Mouse (Mus musculus): ENCODE results near the gene Fam114a2. TPM values are rescaled to one million over a fixed set of nuclear protein-coding genes. Genes with fewer than 3 reads are reported as not detected.

The Fam114a2 gene
- total RNA-seq, 2 experiments from 2014 or later = 43.1 to 45.6 TPM

- no peak for DNase-seq
These were observed 333 bp upstream of the Fam114a2 start for GRCm38 (mm10) chr11:57518751-57519148.

DNA sequence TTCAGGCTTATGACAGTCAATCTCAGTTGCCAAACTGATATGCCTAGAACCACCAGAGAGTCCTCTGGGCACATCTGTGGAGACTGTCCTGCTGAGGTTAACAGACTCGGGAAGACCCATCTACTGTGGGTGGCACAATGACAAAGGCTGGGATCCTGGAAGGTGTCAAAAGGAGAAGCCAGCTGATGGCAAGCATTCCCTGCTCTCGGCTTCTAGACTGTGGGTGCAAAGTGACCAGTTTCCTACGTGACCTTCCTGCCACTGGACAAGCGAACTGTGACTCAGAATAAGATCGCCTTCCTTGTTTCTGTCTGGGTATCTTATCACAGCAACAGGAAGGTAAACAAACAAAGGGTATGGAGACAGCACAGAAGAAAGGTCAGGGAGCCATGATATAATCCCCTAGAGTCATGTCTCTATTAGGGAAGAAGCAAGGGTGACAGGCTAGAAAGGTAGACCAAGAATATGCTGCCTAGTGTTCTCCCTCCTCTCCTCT is 1.4 kb downstream of the Fam114a2 start:
- DNase-seq = no peak

DNA sequence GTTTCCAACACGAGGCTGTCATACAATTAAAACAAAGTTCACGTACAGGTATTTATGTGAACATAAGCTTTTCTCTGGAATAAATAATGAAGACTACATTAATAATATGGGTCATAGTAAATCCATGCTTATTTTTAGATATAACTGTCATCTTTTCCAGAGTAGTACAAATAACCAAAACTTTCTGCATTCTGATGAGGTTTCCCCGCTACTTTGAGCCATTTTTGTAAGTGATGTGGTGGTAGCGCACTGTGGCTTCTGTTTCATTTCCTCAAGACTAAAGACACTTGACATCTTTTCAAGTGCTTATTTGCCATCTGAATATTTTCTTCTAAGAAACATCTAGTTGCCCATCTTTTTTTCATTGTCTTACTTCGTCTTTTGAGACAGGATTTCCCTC is 3.2 kb downstream of the Fam114a2 start:
- no peak for DNase-seq

DNA sequence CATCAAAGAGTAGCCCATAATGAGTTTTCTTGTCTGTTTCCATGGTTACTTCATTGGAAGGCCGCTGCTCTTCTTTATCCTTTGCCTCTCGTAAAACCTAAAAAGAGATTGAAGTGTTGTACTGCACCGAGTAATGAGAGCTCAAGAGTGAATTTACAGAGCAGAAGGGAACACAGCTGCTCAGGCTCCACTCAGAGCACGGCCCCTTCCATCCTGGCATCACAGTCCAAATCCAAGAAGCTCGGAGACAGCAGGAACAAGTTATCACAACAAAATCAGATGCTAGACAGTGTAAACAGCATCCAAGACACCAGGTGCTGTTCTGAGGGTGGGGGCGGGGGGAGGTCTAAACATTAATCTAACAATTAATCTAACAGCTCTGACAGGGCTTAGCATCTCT is 11.5 kb downstream of the Fam114a2 start:
- DNase-seq = no peak

DNA sequence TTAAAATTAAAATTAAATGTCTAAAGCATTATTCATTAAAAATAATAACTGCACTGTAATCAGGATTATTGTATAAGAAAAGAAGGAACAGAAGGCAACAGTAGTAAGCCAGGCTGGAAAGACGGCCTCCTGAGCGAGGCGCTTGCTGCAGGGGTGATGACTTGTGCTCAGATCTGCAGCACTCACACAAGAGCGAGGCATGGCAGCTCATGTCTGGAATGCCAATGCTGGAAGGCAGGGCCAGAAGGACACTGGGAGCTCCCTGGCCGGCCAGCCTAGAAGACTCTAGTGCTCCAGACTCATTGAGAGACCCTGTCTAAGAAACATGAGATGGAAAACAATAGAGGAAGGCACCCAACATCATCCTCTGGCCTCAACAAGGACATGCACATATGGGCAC is 15.3 kb downstream of the Fam114a2 start:
- no peak for DNase-seq

- DNase-seq = no peak
These were observed 20.2 kb downstream of the Fam114a2 start for GRCm38 (mm10) chr11:57498215-57498614.

DNA sequence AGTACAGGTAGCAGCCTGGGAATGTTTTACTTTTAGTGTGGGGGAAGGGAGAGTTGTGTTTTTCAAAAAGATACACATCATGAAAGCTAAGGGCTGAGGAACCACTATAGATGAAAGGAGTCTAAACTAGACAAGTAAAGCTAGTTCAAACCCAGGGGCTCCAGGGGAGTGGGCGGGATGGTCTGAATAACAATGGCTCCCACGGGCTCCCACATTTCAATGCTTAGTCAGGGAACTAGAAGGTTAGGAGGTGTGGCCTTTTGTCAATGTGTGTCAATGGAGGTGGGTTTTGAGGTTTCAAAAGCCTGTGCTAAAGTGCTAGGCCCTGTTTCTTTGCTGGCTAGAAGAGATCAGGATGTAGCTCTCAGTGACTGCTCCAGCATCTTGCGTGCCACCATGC is 20.7 kb downstream of the Fam114a2 start:
- no peak for DNase-seq

- no peak for DNase-seq
These were observed 21.9 kb downstream of the Fam114a2 start for GRCm38 (mm10) chr11:57496462-57497039.

GRCm38 (mm10) chr11:57488436-57488835 is 30.0 kb downstream of the Fam114a2 start:
- no peak for DNase-seq

DNA sequence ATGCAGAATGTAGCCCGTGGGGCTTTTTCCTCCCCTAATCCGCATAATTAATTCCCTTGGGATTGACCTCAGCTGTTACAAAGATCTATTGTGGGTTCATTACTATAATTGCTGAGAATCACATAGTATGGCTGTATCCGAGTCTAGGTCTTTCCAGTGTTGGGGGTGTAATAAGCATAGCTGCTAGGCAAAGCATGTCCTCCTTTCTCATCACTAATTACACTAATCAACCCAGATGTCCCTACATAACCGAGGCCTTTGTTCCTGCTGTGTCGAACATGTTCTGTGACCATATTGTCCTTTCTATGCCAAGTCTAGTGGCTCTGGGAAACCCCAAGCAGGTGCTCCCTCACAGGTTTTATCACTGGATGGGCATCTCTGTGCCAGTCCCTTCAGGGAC is 40.3 kb downstream of the Fam114a2 start:
- DNase-seq = no peak

DNA sequence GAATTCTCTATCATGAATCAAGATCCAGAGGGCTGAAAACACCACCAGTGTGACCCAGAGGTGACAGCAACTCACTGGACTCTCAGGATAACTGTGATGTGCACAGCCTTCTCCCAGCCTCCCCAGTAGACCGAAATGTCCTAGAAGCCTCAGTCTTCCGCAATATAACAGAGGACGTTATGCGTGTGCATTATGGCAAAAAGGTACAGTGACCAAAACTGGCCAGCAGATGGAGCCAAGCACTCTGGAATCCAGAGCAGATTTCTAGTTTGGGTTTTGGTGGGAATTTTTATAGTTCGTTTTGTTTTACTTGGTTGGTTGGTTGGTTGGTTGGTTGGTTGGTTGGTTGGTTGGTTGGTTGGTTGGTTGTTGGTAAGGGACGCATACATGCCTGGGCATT is 43.3 kb downstream of the Fam114a2 start:
- peak; percentile 66 for DNase-seq

- no peak for DNase-seq
These were observed 44.0 kb downstream of the Fam114a2 start for GRCm38 (mm10) chr11:57474296-57474941.

DNA sequence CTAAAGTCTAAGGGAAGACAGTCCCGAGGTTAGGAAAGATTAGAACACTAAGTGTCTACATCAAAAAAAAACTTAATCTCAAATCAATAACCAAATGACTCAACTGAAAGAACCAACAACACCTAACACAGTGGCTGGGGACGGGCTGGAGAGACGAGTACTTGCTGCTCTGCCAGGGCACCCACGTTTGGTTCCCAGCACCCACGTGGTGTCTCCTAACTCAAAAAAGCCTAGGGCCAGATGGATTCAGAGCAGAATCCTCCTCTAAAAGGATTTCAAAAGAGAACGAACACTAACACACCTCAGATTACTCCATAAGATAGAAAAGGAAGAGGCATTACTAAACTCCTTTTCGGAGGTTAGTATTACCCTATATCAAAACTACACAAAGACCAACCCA is 47.4 kb downstream of the Fam114a2 start:
- DNase-seq = no peak

- no peak for DNase-seq
These were observed 48.4 kb downstream of the Fam114a2 start for GRCm38 (mm10) chr11:57470056-57470455.

DNA sequence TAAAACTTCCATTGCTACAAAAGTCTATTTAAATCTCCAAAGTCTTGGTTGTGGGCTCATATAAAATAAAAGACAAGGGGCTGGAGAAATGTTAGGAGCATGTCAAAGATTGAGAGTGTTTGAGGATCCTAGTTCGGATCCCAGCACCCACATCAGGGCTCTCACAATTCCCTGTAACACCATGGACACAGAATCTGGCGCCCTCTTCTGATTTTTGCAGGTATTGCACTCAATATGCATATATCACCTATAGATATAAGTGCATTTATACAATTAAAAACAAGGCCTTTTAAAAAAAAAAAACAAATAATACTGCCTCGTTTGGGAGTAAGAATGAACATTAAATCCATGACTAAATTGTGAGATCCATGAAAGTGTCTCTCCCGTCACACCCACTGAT is 49.7 kb downstream of the Fam114a2 start:
- no peak for DNase-seq

DNA sequence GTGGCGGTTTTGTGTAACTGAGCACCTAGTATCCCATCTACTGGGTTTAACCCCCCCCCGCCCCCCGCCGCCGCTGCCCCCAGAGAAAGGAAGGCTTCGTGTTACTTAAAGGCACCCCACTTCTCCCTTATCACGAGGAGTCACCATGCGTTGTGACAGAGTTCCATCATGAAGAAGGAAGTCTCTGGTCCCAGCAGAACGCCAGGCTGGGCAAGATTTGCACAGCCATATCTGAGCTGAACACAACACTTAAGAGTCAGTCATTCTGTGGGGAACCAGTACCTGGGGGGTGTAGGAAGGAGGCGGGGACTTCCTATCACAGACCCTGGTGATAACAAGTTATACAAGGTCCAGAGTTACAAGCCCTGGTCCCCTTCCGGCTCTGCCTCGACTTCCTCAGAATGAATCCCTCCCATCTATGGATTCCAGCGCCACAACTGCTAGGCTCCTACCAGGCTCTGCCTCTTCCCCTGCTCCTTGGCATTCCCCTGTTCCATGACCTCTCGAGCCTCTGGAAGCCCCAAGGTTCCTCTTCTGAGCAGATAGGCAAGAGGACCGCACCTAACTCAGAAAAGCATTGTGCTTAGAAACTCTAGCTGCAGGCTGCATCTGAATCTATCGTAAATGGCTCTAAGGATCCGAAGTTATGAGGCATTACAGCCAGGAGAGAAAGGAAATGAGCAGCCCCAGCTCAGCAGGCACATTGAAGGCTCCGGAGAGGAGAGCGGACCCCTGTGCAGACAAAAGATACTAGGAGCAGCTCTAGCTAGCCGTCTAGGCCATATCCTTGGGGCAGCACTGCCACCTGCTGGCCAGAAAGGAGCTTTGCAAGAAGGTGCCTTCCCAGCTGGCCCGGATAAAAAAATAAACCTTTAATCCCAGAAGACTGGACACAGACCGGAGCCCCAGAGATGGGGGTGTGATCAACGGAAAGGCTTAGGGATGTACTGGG is 51.0 kb downstream of the Fam114a2 start:
- DNase-seq = peak; percentile 74

- no peak for DNase-seq
These were observed 52.6 kb downstream of the Fam114a2 start for GRCm38 (mm10) chr11:57465844-57466243.

DNA sequence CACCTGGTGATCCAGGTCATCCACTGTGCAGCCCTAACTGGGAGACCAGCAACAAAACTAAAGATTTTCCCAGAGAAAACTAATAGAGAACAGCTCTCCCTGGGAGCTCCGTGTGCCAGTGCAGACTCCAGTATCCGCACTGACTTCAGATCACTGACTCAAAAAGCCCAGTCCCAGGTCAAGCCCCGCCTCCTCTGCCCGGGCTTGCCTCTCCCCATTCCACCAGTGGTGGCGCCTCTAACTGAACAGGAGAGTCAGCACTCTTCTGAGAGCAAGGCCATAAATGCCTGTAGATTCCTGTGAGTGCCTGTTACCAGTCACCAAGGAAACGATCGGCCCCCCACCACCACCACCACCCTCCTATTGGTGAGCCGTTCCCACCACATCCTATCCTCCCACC is 53.4 kb downstream of the Fam114a2 start:
- DNase-seq = no peak

DNA sequence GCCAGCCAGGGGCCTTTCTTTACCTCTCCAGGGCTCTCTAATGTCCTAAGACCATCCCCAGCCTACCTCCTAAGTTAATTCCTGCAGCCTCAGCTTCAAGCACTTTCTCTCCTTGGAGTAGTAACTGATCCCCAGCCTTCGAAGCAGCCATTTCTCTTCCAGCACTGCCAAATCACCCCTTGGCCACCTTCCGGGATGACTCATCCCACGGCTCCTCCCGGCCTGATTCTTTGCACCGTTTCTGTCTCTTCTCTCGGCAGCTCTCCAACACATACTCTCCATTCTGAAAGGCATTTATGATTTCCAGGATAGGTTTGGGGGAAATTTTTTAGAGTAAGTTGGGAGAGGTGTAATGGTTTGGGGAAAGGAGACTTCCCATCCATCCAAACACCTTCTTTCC is 58.7 kb downstream of the Fam114a2 start:
- peak; percentile 39 for DNase-seq

DNA sequence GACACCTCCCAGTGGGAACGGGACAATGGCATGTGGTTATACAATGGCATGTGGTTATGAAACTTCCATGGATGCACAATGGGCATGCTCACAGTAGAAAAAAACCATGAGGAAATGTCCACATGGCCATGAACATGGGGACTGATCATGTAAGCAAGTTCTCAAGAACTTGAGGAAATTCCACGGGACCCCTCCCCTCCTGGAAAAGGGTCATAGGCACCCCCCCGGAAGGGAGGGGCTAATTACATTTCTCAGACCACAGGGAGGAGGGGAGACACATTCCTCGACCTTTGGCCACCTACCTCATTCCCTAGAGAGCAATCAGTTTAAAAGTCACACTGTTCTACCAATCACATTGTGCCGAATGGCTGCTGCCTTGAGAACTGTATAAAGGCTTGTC is 64.0 kb downstream of the Fam114a2 start:
- DNase-seq = no peak

DNA sequence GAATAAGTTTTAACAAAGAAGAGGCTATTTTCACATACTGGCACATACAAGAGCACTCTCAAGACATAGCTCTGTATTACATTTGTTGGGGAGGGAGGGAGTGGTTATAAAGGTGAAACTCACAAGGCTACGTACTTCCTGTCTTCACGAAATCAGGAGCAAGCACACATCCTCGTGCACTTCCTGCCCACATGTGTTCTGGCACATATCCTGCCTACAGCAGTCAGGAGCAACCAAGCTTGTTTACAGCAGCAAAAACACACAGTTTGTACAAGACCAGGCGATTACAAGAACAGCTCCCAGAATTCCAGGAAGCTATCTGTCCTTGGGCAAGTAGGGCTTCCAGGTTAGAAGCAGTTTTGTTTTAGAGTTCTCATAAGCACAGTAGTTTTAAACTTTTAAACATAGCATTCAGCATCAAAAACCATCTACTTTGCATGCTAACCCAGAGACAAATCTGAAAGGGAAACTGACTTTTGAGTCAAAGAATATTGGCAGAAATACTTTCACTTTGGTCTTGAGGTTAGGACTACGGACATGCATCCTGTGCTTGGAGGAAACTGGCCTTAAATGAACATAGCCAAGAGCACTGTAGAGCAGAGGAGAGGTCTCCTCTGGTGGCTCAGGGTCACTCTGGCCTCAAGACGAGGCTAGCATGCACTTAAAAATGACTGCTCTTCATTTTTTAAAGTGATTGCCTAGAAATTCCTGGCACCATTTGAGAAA is 73.0 kb downstream of the Fam114a2 start:
- DNase-seq = no peak

DNA sequence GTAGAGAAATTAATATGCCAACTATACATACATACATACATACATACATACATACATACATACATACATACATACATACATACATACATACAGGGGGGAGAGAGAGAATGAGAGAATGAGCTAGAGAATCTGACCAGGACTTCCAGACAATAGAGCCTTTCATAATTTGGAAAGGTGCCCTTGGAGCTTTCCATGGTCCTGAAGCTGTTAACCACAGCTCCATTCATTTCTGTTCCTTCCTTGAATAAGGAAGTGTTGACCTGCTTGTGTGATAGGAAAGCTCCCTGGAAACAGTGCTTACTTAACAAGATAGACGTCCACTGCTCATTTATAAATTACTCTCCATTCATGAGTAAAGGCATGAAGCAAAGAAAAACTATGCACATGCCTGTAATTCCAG is 84.3 kb downstream of the Fam114a2 start:
- peak; percentile 75 for DNase-seq
